Mouse (Mus musculus): Measurements from ENCODE around the gene Ap1m1. TPM values are rescaled to one million over a fixed set of nuclear protein-coding genes. Genes with fewer than 3 reads are reported as not detected.

Ap1m1 gene
- polyA plus RNA-seq, 1 experiment from 2014 or later = 174 TPM

DNA sequence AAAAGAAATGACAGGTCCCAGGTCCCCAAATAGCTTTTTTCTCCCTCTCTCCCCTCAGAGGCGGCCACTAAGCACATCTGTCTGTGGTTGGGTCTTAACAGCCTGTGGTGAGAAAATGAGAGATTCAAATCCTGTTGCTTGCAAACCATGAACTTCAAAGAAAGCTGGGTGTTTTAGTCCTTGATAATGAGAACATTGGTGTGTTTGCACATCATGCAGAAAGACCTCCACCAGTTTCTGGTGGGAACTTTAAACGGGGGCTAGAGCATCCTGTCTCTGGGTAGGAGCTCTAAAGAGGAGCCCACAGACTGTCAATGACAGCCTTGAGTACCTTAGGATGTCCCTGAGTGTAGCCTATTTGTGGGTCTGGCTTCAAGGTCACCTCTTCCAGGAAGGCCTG is 51.3 kb downstream of the Ap1m1 start:
- Histone ChIP-seq H3K36me3 (ENCODE audit: control insufficient read depth, insufficient read depth, low read length) (no peaks in the 10 kb centered on the region), H3K4me1 (replicated peaks; ENCODE audit: control insufficient read depth, insufficient read depth, low read length) (no peaks in the 10 kb centered on the region), H3K4me2 (replicated peaks; ENCODE audit: low read depth, low read length) (no peak overlapping the region), H3K4me3 (ENCODE audit: low read depth, low read length) (no peak overlapping the region), H3K27ac (ENCODE audit: low read depth, low read length) (no peak overlapping the region), H3K9me3 (ENCODE audit: control insufficient read depth, low read length) (no peaks in the 10 kb centered on the region), H3K9ac (ENCODE audit: low read depth, low read length) (no peak overlapping the region), H3K27me3 (ENCODE audit: control insufficient read depth, insufficient read depth, low read length) (no peaks in the 10 kb centered on the region)
- DNase-seq (ENCODE audit: low spot score) (no peak), ATAC-seq (ENCODE audit: low FRiP score) (no peak)
- WGBS = 81% methylated on average over 2 of the region's 2 CpGs

DNA sequence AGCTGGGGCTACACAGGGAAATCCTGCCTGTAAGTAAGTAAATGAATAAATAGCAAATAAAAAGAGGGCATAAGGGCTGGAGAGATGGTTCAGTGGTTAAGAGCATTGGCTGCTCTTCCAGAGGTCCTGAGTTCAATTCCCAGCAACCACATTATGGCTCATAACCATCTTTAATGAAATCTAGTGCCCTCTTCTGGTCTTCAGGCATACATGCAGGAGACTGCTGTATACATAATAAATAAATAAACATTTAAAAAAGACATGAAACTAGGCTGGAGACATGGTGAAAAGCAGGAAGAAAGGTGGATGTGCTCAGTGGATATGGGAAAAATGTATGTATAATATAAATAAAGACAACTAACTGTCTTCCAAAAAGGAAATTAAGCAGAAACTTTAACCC is 53.5 kb downstream of the Ap1m1 start:
- Histone ChIP-seq H3K9me3 (ENCODE audit: control insufficient read depth, low read length) (no peaks in the 10 kb centered on the region), H3K4me1 (replicated peaks; ENCODE audit: control insufficient read depth, insufficient read depth, low read length) (no peaks in the 10 kb centered on the region)

DNA sequence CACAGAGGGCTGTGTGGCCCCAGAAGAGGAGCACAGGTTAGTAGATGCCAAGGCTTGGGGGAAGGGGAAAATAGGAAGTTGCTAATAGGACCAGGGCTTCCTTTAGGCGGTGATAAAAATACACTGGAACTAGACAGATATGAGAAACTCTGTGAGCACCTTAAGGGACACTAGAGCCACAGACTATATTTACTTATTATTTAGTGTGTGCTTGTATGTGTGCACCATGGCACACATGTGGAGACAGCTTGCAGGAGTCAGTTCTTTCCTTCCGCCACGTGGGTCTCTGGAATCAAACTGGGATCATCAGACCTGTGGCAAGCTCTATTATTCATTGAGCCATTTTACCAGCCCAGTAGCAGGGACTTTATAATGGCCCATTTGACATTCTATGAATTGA is 55.3 kb downstream of the Ap1m1 start:
- Histone ChIP-seq H3K9me3 (ENCODE audit: control insufficient read depth, low read length) (no peaks in the 10 kb centered on the region), H3K27ac (ENCODE audit: low read depth, low read length) (no peak overlapping the region), H3K4me1 (replicated peaks; ENCODE audit: control insufficient read depth, insufficient read depth, low read length) (no peaks in the 10 kb centered on the region), H3K27me3 (ENCODE audit: control insufficient read depth, insufficient read depth, low read length) (no peaks in the 10 kb centered on the region), H3K36me3 (ENCODE audit: control insufficient read depth, insufficient read depth, low read length) (no peaks in the 10 kb centered on the region), H3K9ac (ENCODE audit: low read depth, low read length) (no peak overlapping the region), H3K4me2 (replicated peaks; ENCODE audit: low read depth, low read length) (no peak overlapping the region), H3K4me3 (ENCODE audit: low read depth, low read length) (no peak overlapping the region)
- ATAC-seq (ENCODE audit: low FRiP score) (no peak), DNase-seq (ENCODE audit: low spot score) (no peak)
- WGBS = 68% methylated on average over 3 of the region's 3 CpGs

More for the DNA sequence above, 53.5 kb downstream of the Ap1m1 start:
- no peak overlapping the region for H3K4me3 ChIP-seq (ENCODE audit: low read depth, low read length)
- no peaks in the 10 kb centered on the region for H3K27me3 ChIP-seq (ENCODE audit: control insufficient read depth, insufficient read depth, low read length)
- H3K9ac ChIP-seq (ENCODE audit: low read depth, low read length) = no peak overlapping the region
- no peak for DNase-seq (ENCODE audit: low spot score)
- H3K36me3 ChIP-seq (ENCODE audit: control insufficient read depth, insufficient read depth, low read length) = no peaks in the 10 kb centered on the region
- ATAC-seq (ENCODE audit: low FRiP score) = no peak
- H3K27ac ChIP-seq (ENCODE audit: low read depth, low read length) = no peak overlapping the region
- no peak overlapping the region for H3K4me2 ChIP-seq (replicated peaks; ENCODE audit: low read depth, low read length)

DNA sequence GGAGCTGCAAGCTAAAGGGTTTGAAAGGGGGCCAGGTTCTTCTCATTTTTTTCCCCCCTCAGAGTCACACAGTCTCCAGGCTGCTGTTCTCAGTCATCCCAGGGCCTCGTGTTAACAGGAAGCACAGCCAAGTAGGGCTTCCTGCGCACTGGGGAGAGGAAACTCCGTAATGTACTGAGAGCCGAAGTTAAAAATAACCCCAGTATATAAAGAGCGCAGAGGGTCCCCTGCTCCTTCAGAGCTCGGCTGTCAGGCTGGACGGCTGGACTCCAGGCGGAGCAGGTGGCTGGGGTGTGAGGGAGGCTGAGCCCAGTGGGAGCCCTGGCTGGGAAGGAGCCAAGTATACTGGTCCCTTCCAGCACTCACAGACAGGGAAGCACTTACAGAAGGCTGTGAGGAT is 55.9 kb downstream of the Ap1m1 start:
- Histone ChIP-seq H3K4me3 (ENCODE audit: low read depth, low read length) (no peak overlapping the region), H3K36me3 (ENCODE audit: control insufficient read depth, insufficient read depth, low read length) (no peaks in the 10 kb centered on the region), H3K9ac (ENCODE audit: low read depth, low read length) (no peak overlapping the region), H3K4me1 (replicated peaks; ENCODE audit: control insufficient read depth, insufficient read depth, low read length) (no peaks in the 10 kb centered on the region), H3K4me2 (replicated peaks; ENCODE audit: low read depth, low read length) (no peak overlapping the region), H3K27ac (ENCODE audit: low read depth, low read length) (no peak overlapping the region), H3K9me3 (ENCODE audit: control insufficient read depth, low read length) (no peaks in the 10 kb centered on the region), H3K27me3 (ENCODE audit: control insufficient read depth, insufficient read depth, low read length) (no peaks in the 10 kb centered on the region)
- DNase-seq (ENCODE audit: low spot score) (no peak), ATAC-seq (ENCODE audit: low FRiP score) (no peak)
- 70% methylated on average over 8 of the region's 8 CpGs for WGBS

DNA sequence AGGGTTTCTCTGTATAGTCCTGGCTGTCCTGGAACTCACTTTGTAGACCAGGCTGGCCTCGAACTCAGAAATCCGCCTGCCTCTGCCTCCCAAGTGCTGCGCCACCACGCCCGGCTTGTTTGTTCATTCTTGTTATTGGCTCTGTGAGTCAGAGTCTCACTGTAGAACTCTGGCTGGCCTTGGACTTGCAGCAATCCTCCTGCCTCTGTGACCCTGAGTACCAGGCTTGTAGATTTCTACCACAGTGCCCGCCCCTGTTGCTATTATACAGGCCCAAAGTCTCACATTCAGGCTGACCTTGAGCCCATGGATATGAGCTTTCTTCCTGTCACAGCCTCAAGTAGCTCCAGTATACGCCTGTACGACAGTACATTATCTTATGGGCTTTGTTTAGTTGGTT is 56.7 kb downstream of the Ap1m1 start:
- no peak for ATAC-seq (ENCODE audit: low FRiP score)
- no peaks in the 10 kb centered on the region for H3K27me3 ChIP-seq (ENCODE audit: control insufficient read depth, insufficient read depth, low read length)
- 91% methylated on average over 8 of the region's 8 CpGs for WGBS
- H3K36me3 ChIP-seq (ENCODE audit: control insufficient read depth, insufficient read depth, low read length) = no peaks in the 10 kb centered on the region
- no peak overlapping the region for H3K4me3 ChIP-seq (ENCODE audit: low read depth, low read length)
- H3K4me1 ChIP-seq (replicated peaks; ENCODE audit: control insufficient read depth, insufficient read depth, low read length) = no peaks in the 10 kb centered on the region
- no peak overlapping the region for H3K9ac ChIP-seq (ENCODE audit: low read depth, low read length)
- no peak overlapping the region for H3K27ac ChIP-seq (ENCODE audit: low read depth, low read length)
- no peak for DNase-seq (ENCODE audit: low spot score)
- no peak overlapping the region for H3K4me2 ChIP-seq (replicated peaks; ENCODE audit: low read depth, low read length)
- H3K9me3 ChIP-seq (ENCODE audit: control insufficient read depth, low read length) = no peaks in the 10 kb centered on the region

DNA sequence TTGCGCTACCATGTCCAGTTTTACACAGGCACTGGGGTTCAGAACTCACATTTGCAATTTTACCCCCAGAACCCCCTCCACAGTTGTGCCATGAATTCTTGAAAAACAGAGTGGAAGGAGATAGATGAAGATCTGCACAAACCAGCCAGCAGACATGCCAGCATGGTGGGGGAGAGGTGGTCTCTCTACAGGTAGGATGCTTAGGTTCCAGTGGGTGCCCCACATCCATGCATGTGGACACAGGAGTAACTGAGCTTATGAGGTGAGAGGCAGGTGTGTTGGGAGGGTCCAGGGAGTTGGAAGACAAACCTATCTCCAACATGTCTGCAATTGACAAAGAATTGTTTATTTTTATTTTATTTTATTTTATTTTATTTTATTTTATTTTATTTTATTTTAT is 59.1 kb downstream of the Ap1m1 start:
- Histone ChIP-seq H3K27me3 (ENCODE audit: control insufficient read depth, insufficient read depth, low read length) (no peaks in the 10 kb centered on the region), H3K4me3 (ENCODE audit: low read depth, low read length) (no peak overlapping the region), H3K9ac (ENCODE audit: low read depth, low read length) (no peak overlapping the region), H3K4me2 (replicated peaks; ENCODE audit: low read depth, low read length) (no peak overlapping the region), H3K9me3 (ENCODE audit: control insufficient read depth, low read length) (no peaks in the 10 kb centered on the region), H3K36me3 (ENCODE audit: control insufficient read depth, insufficient read depth, low read length) (no peaks in the 10 kb centered on the region), H3K27ac (ENCODE audit: low read depth, low read length) (no peak overlapping the region), H3K4me1 (replicated peaks; ENCODE audit: control insufficient read depth, insufficient read depth, low read length) (no peaks in the 10 kb centered on the region)
- WGBS = 91% methylated on average over 1 of the region's 1 CpGs
- no peak for DNase-seq (ENCODE audit: low spot score)
- no peak for ATAC-seq (ENCODE audit: low FRiP score)

DNA sequence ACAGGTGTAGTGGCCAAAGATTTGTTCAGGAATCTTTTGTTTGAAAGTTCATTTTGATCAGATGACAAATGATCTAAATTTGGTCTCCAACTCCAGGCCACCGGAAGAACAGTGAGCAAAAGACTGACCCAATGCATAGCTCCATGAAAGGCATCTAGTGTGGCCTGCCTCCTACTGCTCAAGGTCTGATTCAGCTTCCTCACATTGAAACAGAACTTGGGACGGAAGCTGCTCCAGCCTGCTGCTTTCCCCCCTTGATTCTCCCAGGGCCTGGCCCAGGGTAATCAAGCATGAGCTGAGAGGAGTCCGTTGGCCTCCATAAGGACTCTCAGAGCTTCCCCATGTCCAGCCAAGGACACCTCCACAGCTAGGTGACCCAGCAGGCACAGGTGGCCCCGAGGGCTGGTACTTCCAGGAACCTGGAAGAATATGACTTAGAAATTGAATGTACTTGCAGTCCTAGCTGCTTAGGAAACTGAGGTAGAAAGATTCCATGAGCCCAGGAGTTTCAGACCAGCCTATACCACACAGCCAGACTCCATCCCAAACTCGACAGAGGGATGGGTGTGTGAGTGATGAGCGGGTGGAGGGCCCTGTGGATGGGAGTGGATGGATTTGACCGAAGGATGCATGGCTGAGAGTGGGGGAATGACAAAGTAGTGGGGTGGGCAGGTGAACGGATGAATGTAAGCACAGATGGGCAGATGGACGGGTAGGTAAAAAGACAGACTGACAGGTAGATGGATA is 61.0 kb downstream of the Ap1m1 start:
- ATAC-seq (ENCODE audit: low FRiP score) = no peak
- 84% methylated on average over 9 of the region's 9 CpGs for WGBS
- H3K9me3 ChIP-seq (ENCODE audit: control insufficient read depth, low read length) = no peaks in the 10 kb centered on the region
- H3K4me3 ChIP-seq (ENCODE audit: low read depth, low read length) = no peak overlapping the region
- no peak for DNase-seq (ENCODE audit: low spot score)
- H3K27me3 ChIP-seq (ENCODE audit: control insufficient read depth, insufficient read depth, low read length) = no peaks in the 10 kb centered on the region
- no peaks in the 10 kb centered on the region for H3K4me1 ChIP-seq (replicated peaks; ENCODE audit: control insufficient read depth, insufficient read depth, low read length)
- no peaks in the 10 kb centered on the region for H3K36me3 ChIP-seq (ENCODE audit: control insufficient read depth, insufficient read depth, low read length)
- H3K27ac ChIP-seq (ENCODE audit: low read depth, low read length) = no peak overlapping the region
- H3K4me2 ChIP-seq (replicated peaks; ENCODE audit: low read depth, low read length) = no peak overlapping the region
- no peak overlapping the region for H3K9ac ChIP-seq (ENCODE audit: low read depth, low read length)

DNA sequence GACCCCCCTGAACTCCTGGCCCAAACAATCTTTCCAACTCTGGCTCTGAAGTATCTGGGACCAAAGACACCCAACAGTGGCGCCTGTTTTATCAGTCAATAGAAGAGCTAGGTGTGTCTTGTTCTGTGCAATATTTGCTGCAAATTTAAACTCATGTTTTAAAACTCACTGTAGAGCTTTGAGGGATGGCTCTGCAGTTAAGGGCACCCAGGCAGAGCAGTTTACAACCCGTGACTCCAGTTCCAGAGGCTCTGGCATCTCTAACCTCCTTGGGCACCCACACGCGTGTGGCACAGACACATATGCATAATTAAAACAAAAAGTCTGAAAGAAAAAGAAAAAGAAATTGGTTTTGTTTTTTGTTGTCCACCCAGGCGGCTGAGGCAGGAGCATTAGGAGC is 61.7 kb downstream of the Ap1m1 start:
- Histone ChIP-seq H3K4me1 (replicated peaks; ENCODE audit: control insufficient read depth, insufficient read depth, low read length) (no peaks in the 10 kb centered on the region), H3K27me3 (ENCODE audit: control insufficient read depth, insufficient read depth, low read length) (no peaks in the 10 kb centered on the region), H3K9me3 (ENCODE audit: control insufficient read depth, low read length) (no peaks in the 10 kb centered on the region), H3K9ac (ENCODE audit: low read depth, low read length) (no peak overlapping the region), H3K27ac (ENCODE audit: low read depth, low read length) (no peak overlapping the region), H3K4me2 (replicated peaks; ENCODE audit: low read depth, low read length) (no peak overlapping the region), H3K36me3 (ENCODE audit: control insufficient read depth, insufficient read depth, low read length) (no peaks in the 10 kb centered on the region), H3K4me3 (ENCODE audit: low read depth, low read length) (no peak overlapping the region)
- DNase-seq (ENCODE audit: low spot score) (no peak), ATAC-seq (ENCODE audit: low FRiP score) (no peak)
- WGBS = 84% methylated on average over 5 of the region's 5 CpGs

DNA sequence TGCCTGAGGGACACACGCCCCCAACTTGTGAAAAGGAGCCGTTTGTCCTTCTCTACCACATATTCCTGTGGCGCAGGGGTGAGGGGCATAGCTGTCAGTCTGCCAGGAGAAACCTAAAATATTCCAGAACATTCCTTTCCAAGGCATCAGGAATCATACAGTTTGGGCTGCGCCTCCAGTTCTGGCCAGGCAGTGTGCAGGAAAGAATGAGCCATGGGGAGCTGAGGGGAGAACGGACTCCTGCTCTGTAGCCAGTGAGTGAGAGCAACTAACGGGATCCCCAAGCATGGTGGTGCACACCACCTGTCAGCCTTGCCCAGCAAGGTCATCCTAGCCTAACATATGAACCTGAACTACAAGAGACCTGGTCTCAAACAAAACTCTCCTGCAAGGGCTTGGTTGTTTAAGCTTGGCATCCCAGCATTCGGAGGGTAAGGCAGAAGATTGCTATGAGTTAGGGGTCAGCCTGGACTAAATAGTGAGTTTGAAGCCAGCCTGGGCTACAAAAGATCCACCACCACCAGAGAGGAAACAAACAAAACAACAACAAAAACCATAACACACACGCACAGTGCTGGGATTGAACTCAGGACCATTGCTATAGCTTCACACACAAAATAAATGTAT is 63.3 kb downstream of the Ap1m1 start:
- no peak overlapping the region for H3K4me2 ChIP-seq (replicated peaks; ENCODE audit: low read depth, low read length)
- H3K9me3 ChIP-seq (ENCODE audit: control insufficient read depth, low read length) = no peaks in the 10 kb centered on the region
- H3K27ac ChIP-seq (ENCODE audit: low read depth, low read length) = no peak overlapping the region
- H3K4me3 ChIP-seq (ENCODE audit: low read depth, low read length) = no peak overlapping the region
- no peaks in the 10 kb centered on the region for H3K27me3 ChIP-seq (ENCODE audit: control insufficient read depth, insufficient read depth, low read length)
- DNase-seq (ENCODE audit: low spot score) (no peak), ATAC-seq (ENCODE audit: low FRiP score) (no peak)
- no peaks in the 10 kb centered on the region for H3K36me3 ChIP-seq (ENCODE audit: control insufficient read depth, insufficient read depth, low read length)
- H3K4me1 ChIP-seq (replicated peaks; ENCODE audit: control insufficient read depth, insufficient read depth, low read length) = no peaks in the 10 kb centered on the region
- WGBS = 76% methylated on average over 8 of the region's 8 CpGs
- H3K9ac ChIP-seq (ENCODE audit: low read depth, low read length) = no peak overlapping the region

All from hindbrain, embryonic 11.5 days (tissue).